Mouse (Mus musculus) cerebellum, postnatal 10 days (tissue): ENCODE measurements at regions not wholly inside any gene's neighbourhood (a gene's known extent, or its start where the extent isn't known, plus 50 kb on each side); places are given as distances from the start of the nearest gene placed in this dataset.

ENCODE experiments used
- DNase-seq, 2 experiments: peaks; one replicate each; pipeline ENCODE4 v3.0.0; 2021; ENCODE audit warnings: mixed read lengths in 2 of 2

- DNase-seq, result no peak
These were observed 115.7 kb downstream of the Gpam start for GRCm38 (mm10) chr19:55011341-55011740.

DNA sequence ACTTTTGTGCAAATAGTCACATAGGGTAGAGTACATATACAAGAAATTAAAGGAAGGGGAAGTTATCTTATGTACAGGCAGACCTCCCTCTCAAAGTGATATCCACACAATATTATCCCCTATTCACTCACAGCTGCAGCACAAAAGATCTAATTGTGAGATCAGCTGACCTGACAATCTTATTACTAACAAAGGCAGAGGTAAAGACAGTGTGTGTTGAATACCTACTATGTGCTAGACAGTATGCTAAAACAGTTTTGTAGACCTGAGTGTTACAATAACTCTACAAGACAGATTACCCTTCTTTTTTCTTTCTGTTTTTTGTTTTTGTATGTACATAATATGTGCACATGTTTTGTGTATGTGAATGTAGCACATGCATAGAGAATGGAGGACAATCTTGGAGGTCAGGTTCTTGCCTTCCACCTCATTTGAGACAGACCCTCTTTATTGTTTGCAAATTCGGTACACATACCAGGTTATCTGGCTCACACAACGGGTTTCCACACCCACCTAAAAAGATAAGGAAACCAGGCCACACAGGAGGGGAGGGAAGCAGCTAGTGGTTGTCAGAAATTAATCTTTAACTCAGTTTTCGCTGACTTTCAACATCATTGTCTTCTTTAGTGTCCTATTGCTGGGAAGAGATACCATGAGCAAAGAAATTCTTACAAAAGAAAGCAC is 118.4 kb downstream of the Gpam start:
- DNase-seq, result no peak

GRCm38 (mm10) chr19:54989982-54990381 is 137.1 kb downstream of the Gpam start:
- no peak for DNase-seq

GRCm38 (mm10) chr19:54984541-54984940 is 142.5 kb downstream of the Gpam start:
- no peak for DNase-seq

DNA sequence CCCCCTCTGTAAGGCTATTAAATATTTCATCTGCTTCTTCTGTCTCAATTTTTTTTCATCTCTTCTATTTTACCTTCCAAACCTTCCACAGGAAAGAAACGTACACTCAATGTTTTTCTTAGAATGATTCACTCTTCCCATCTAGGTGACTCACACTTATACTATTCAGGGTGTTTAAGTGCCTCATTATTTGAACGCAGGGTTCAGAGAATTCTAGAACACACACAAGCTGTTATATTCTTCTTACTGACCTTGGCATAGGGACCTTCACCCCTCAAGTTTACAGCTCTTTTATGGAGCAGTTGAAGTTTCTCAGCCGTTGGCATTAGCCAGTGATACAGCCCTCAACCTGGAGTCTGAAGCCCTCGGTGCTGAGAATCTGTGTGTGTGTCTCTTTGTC is 144.2 kb downstream of the Gpam start:
- no peak for DNase-seq

DNA sequence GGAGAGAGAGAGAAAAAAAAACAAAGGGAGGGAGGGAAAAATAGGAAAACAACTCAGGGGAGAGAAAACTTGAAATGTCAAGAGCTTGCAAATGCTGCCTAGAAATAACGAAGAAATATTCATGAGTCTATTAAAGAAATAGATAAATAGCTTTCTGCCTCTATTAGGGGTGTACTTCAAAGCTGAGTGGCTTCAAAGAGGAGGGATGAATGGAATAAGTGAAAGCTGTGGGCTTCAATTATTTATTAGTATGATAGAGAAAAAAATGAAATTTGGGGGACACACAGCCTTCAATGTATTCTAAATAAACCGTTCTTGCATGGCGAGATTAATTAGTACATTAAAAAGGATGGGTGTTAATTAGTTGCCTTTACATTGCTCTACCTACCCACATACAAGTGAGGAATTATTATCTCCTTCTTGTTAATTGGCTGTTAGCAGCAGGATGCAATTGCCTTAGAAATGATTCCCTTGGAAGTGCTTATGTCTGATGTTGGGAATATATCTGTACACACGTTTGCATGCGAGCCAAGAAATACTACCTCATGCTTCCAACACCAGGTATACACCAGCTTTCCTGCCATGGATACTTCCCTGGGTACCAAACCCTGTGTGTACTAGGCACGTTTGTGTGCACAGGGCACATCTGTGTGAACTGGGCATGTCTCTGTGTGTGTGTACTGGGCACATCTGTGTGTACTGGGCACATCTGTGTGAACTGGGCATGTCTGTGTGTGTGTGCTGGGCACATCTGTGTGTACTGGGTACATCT is 155.4 kb downstream of the Gpam start:
- no peak for DNase-seq

DNA sequence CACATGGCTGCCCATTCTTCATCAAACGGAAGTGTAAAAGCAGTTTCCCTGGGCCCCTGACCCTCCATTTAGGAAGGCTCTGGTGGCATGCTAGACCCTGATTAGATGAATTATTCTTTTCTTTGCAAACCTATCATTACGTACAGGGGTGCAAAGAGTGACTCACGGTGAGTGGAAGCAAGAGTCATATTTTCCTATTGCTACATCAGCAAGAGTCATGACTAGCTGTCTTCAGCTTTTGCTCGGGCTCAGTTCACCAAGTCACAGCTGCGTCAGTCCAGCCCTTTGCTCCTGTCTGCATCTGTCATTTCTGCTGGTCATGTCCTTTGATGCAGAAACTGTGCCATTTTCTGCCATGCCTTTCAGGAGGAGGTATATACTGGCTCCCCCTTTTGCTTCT is 168.7 kb downstream of the Gpam start:
- no peak for DNase-seq

- no peak for DNase-seq
These were observed 171.9 kb downstream of the Gpam start for GRCm38 (mm10) chr19:54955096-54955495.

- no peak for DNase-seq
These were observed 174.5 kb downstream of the Gpam start for GRCm38 (mm10) chr19:54952546-54952945.

DNA sequence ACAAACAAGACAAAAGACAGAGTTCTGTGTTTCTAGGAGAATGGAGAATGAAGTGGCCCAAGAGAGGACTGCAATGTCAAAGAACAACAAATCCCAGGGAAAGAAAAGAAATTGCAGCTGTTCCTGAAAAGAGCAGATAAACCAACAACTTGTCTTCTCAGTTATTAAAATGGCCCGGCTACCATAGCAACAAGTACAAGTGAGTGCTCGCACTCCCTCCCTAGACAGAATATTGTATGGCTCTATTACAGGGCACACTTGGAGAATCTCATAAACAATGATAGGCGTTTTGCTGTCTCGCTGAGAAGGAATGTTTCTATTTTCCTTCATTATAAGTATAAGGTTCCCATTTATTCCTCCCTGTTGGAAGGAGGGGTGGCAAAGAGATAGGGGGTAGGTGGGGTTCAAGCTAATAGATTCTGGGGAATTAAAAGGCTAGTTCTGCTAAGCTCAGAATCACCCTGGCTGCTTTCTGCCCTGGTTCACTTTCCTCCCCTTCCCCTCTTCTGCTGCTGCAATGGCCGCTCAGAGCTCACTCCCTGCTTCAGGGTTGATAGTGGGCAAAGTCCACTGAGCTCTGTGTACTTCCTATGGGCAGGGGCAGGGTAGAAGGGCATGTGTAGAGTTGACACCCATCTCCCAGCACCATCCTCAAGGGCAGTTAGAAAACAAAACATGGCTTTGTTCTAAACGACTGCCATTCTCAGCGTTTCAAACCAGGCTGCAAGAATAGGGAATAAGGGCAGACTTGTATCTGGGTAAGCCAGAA is 178.5 kb downstream of the Gpam start:
- no peak for DNase-seq

GRCm38 (mm10) chr19:54947583-54947982 is 179.5 kb downstream of the Gpam start:
- DNase-seq, result peak; percentile 14 to 22

DNA sequence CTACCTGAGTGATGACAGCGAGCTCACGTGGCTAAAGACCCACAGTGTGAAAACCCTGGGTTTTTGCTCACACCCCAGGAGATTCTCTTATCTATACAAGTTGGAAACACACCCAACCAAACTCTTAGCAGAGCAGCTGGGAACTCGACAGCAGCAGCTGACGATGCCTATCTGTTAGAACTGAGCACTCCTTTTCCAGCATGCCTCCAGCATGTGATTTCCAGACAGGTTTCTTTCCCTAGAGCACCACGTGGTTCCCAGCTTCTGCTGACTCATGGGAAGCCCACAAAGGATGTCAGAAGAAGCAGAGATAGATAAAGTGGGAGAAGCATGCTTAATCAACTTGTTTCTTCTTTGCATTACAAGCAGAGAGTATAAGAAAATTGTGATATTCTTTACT is 194.5 kb downstream of the Gpam start:
- no peak for DNase-seq

- no peak for DNase-seq
These were observed 201.2 kb downstream of the Gpam start for GRCm38 (mm10) chr19:54925888-54926287.

DNA sequence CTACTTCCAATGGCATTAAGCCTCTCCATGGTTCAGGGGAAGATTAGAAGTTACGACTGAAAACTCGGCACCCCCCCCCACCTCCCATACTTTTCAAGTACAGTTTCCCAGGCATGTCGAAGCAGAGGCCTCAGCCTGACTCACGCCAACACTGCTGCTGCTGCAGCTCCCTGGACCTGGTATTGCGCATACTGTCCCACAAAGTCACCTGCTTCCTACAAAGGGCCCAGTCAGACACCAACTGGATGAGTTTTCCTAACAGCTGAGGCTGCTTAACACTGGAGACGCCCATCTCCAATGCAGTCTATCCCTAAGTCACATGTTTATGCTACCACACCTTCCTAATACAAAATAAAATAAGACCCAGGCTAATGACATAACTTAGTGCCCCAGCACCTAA is 207.4 kb downstream of the Gpam start:
- no peak for DNase-seq

DNA sequence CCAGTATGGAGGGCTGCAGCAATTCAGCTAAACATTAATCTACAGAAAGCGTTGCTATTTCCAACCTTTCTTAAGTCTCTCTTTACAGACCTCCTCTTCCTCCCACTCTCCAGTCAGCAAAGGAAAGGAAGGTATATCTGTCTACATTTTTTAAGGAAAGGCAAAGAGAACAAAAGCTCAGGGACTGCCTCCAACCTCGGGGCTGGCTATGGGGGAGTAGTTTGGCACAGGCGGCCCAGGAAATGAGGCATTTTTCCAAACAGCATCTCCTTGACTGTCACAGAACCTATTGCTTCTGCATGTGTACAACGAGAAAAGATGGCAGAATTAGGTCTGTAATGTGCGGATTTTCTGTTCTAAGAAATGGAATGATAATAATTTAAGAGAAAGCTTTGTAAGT is 233.4 kb downstream of the Gpam start:
- DNase-seq, result peak; percentile 11 to 21

DNA sequence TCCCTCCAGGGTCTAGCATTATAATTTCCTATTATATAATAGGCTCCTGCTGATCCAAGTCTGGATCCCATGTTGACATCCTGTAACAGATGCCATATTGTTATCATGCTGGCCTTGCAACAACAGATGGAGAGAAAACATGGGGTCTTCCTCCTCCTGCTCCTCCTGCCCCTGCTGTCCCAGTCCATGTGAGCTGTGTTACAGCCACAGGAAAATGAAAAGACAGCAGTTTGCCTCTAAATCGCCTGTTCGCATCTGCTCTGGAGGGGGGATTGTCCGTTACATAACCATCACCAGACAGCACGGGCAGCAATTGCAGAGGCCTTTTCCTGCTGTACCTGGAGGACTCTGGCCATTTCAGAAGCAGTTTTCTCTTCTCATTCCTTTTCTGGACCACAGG is 260.0 kb downstream of the Gpam start:
- peak; percentile 47 to 60 for DNase-seq

- no peak for DNase-seq
These were observed 271.8 kb downstream of the Gpam start for GRCm38 (mm10) chr19:54855190-54855589.

GRCm38 (mm10) chr19:54838231-54838630 is 288.8 kb downstream of the Gpam start:
- DNase-seq, result no peak

DNA sequence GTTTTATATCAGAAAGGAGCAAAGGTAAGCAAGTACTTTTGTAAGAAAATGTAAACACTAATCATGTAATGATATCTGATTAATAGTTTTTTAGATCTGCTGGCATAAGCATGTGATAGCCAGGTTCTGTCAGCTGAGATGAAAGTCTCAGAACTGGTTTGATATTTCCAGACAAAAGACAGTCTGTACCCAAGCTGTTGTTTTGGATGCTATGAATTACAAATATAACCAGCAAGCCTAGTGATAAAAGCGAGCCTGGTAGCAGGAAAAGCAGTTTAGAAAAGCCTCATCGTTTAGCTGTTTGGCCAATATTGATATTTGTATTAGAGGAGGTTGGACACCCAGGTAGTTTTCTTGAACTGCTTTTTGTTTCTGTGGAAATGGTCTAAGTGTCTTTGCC is 290.6 kb downstream of the Gpam start:
- DNase-seq, result no peak

GRCm38 (mm10) chr19:54822161-54822560 is 304.9 kb downstream of the Gpam start:
- DNase-seq, result no peak

- no peak for DNase-seq
These were observed 306.5 kb downstream of the Gpam start for GRCm38 (mm10) chr19:54820587-54820986.

DNA sequence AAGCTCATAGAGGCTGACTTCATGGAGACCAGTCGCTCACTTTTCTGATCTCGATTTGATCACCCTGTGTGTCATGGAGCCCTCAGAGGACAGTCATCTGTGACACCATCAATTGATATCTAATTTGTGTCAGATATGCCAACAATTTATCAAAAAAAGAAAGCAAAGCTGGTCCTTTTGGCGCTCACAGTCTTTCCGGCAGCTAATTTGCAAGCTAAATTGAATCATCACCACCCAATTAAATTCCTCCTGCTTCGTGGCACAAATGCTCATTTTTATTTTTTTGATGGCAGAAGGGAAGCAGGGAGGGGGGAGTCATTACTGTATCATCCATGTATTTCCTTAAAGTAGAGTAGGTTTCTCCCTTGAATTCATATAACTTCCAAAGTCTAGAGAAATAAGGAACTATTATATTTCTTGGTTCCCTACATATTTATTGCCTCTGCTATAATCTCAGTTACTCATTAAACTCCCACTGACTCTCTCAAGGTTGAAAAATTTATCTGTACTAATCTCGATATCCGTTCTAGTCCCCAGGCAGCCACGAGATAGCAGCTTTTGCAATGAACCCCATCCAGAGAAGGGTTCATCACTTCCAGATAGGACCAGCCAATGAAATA is 325.8 kb downstream of the Gpam start:
- DNase-seq, result peak in 1 of 2 experiments; percentile 7

- DNase-seq, result no peak
These were observed 339.9 kb downstream of the Gpam start for GRCm38 (mm10) chr19:54787171-54787570.
